Mouse (Mus musculus) forelimb bud, embryonic 11.5 days (tissue): ENCODE measurements at regions not wholly inside any gene's neighbourhood (a gene's known extent, or its start where the extent isn't known, plus 50 kb on each side); places are given as distances from the start of the nearest gene placed in this dataset.

Experiments
- DNase-seq: peaks from one replicate; pipeline ENCODE4 v3.0.0-alpha.2; 2012; ENCODE audit warnings: low read depth, low spot score

DNA sequence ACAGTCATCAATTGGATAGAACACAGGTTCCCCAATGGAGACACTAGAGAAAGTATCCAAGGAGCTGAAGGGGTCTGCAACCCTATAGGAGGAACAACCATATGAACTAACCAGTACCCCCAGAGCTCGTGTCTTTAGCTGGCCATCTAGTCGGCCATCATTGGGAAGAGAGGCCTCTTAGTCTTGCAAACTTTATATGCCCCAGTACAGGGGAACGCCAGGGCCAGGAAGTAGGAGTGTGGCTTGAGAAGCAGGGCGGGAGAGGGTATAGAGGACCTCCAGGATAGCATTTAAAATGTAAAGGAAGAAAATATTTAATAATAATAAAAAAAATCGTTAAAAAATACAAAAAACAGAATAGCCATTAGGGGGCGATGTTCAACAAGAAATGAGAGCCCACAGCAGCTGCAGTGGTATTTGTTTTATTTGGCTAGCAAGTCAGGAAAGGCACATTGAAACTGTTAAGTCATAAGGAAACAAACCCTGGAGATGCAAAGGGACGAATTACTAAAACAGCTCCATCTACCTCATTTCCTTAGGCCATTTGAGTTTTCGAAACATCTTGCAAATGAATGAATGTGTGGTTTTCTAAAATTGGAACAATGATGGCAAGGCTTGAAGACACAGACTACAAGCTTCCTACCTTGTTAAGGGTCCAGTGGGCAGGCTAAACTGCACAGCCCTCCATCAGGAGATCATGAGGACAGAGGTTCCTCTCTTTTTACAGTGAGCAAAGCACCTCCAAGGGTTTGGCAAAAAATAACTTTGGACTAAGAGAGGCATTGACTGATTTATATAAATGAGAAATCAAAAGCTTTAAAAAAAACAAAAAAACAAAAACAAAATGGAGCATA lies 350.7 kb upstream of the Rasa1 start:
- DNase-seq: peak; percentile 52

DNA sequence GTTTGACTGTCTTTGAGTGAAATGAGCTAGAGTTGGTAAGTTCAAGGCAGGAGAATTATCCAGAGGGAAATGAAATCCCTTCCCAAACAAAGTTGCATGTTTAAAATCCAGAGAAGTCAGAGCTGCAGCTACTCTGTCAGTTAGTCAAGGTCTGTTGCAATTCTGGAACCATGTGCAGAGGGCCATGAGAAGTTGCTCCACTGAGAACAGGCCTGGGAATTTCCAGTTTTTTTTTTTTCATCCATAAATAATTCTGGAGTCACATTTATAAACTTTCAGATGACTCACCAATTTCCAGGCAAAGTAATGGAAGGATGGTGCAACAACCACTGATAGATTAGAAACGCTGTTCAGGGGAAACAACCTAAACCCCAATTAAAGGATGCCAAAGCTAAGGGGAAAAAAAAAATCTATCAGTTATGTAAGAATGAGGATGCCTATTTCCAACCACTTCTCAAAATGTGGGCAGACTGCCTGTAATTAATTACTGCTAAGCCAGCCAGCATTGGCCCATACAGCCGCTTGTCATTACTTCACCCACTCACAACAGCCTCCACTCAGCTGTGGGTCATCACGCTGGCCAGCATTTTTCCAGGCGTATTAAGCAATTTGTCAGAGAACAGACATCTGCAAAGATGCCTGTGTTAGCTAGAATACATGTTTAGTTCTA lies 340.7 kb upstream of the Rasa1 start:
- DNase-seq: no peak
